In the genomic region with DNA sequence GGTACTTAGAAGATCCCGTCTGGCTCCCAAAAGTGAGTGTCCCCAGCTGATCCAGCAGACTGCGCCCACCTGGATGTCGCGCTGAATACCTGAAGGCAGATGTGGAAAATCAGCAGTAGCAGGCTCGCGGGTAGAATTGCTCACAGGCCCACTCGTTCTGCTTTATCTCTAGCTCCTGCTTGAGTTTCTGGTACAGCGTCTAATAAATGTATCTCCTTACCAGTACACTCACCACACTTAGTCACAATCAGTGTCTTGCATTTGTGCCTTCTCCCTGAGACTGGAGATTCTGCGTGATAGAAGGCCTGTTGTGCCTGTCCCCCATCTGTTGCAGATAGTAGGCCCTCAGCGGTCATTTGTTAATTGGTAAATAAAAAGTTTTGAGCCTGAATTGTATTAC, we compare ENCODE assay signal across 22 mouse cellular contexts.
"Had no signal": no experiment of that assay in that cellular context is flagged by ENCODE, and none has a peak within 500 bp of the region (broad histone marks: within the 10 kb centered on the region; RNA-seq: fewer than 3 reads in every experiment).

No protein-coding gene starts in this region.

- H3K4me2 ChIP-seq: heart, embryonic 12.5 days; hindbrain, embryonic 13.5 days; hindbrain, embryonic 15.5 days; kidney, embryonic 15.5 days; liver, embryonic 11.5 days; liver, embryonic 13.5 days had no signal

- H3K27me3 ChIP-seq: heart, embryonic 12.5 days; hindbrain, embryonic 13.5 days; hindbrain, embryonic 15.5 days; kidney, embryonic 15.5 days; liver, embryonic 13.5 days had no signal

- ATAC-seq: hindbrain, postnatal 0 days; intestine, embryonic 16.5 days had no signal

- H3K4me3 ChIP-seq: gastrocnemius, adult 2 months; heart, adult 2 months; heart, embryonic 12.5 days; hindbrain, embryonic 13.5 days; hindbrain, embryonic 15.5 days; kidney, embryonic 15.5 days; layer of hippocampus, adult 2 months; left cerebral cortex, adult 2 months; liver, embryonic 13.5 days had no signal

- H3K4me1 ChIP-seq: hindbrain, embryonic 15.5 days had no signal

- H3K9me3 ChIP-seq: heart, embryonic 12.5 days; hindbrain, embryonic 13.5 days; hindbrain, embryonic 15.5 days; kidney, embryonic 15.5 days; liver, embryonic 13.5 days had no signal

- DNase-seq: gastrocnemius, adult 2 months; gastrocnemius, postnatal 10 days; gastrocnemius, postnatal 25 days; heart, adult 2 months; heart, postnatal 10 days; kidney, adult 11 months; kidney, adult 2 months; kidney, adult 9 months; kidney, postnatal 25 days; kidney, postnatal 4 days; liver; liver, embryonic 13.5 days had no signal

- H3K9ac ChIP-seq: heart, embryonic 12.5 days; hindbrain, embryonic 13.5 days; hindbrain, embryonic 15.5 days; kidney, embryonic 15.5 days; liver, embryonic 13.5 days had no signal

- H3K36me3 ChIP-seq: heart, embryonic 12.5 days; hindbrain, embryonic 13.5 days; hindbrain, embryonic 15.5 days; kidney, embryonic 15.5 days; liver, embryonic 13.5 days had no signal

- H3K27ac ChIP-seq: gastrocnemius, adult 2 months; heart, adult 2 months; hindbrain, embryonic 13.5 days; hindbrain, embryonic 15.5 days; hindbrain, postnatal 0 days; kidney, embryonic 15.5 days; kidney, postnatal 0 days; layer of hippocampus, adult 2 months; left cerebral cortex, adult 2 months; liver, embryonic 13.5 days had no signal
